Mouse (Mus musculus): ENCODE results near the gene Tent4b.

DNA sequence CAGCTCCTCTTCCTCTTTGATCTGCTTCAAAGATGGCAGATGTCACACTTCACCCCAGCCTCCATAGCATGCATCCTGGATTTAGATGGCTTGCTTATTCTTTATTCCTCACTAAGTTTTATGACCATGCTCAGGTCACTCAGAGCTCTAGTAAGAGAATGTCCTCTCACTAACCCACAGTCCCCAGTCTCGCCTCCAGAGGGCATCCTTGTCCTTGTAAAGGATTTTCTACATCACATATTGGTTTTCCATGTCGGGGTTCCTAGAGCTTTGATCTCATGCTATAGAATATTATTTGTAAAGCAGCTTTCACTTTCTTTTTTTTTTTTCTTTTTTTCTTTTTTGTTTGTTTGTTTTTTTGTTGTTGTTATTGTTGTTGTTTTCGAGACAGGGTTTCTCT lies 53.8 kb downstream of the Tent4b start:
- TF ChIP-seq CTCF (IDR thresholded peaks at IDR 0.05; ENCODE audit: extremely low read depth, insufficient read length, insufficient replicate concordance, low read depth, low read length): no peak
- TF ChIP-seq POLR2A (IDR thresholded peaks at IDR 0.05; ENCODE audit: low read depth, low read length): no peak

Measured in small intestine, adult 2 months (tissue).